Mouse (Mus musculus) left cerebral cortex, adult 9 months (tissue): ENCODE results near the gene Gm10521.
A peak's percentile ranks its signal among the peaks of the same experiment; 100 is the strongest.
"Not testable (repeated sequence)": the region's sequence is repeated elsewhere in the genome, so short reads cannot be mapped to it uniquely, and the experiment has no call there.

Experiments used
- DNase-seq, 2 experiments: peaks; one replicate each; pipeline ENCODE4 v3.0.0; 2022; ENCODE audit warnings: low spot score in 2 of 2

Gene Gm10521

GRCm38 (mm10) chr1:171895364-171895763 is at the start of gene Gm10521:
Gm10521 (plus strand) TSS chr1:171895664.
- DNase-seq: not testable (repeated sequence)

GRCm38 (mm10) chr1:171848201-171848600 is 47.3 kb upstream of the Gm10521 start:
- no peak for DNase-seq

DNA sequence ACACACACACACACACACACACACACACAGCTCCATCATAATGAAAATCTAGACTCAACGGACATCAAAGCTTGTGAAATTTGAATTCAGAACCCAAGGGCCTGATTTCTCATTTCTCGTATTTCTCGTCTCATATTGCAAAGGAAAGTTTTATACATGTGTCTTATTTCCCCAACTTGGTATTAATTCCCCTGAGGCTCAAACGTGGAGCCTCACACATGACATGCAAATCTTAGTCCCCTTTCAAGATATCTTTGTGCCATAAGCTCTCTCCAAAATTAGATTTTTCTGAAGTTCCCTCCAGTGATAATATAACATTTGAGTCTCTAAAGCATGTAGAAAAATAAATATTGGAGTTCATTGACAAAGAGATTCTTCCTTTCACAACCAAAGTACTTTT is 46.7 kb upstream of the Gm10521 start:
- DNase-seq: no peak

GRCm38 (mm10) chr1:171849454-171849853 is 46.0 kb upstream of the Gm10521 start:
- peak; percentile 33 to 42 for DNase-seq

DNA sequence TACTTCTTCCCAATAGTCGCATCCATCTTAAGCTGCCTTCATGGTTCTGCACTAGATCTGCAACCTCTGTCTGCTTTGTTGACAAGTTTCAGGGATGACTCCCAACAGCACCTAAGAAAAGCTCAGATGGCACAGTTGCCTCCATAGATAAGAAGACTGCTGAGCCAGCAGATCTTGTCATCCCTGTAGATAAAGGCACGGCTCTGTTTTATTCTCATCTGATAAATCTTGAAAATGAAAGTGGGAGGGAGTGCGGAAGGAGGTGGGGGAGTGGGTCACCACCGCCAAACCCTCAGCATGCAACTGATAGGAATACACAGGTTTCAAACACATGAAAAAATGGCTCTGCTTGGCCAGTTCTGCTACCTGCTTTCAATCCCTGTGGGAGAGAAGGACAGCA is 30.0 kb upstream of the Gm10521 start:
- DNase-seq: no peak

DNA sequence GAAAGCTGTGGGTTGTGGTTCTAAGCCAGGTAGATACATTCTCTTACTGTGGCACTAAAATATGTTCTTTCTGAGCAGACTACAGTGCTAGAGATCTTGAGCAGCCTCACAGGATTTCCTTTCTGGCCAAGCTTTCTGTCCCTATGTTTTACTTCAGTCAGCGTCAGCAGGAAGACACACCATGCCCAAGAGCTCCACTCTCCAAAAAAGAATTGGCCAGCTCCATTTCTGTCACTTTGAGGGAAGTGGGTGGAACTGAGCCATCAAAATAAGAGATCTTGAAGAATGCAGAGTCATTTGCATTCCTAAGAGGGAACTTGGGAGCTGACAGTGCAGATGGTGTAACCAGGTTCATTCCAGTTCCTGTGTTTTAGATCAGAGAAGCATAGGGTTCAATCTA is 8.5 kb upstream of the Gm10521 start:
- peak; percentile 16 to 26 for DNase-seq

DNA sequence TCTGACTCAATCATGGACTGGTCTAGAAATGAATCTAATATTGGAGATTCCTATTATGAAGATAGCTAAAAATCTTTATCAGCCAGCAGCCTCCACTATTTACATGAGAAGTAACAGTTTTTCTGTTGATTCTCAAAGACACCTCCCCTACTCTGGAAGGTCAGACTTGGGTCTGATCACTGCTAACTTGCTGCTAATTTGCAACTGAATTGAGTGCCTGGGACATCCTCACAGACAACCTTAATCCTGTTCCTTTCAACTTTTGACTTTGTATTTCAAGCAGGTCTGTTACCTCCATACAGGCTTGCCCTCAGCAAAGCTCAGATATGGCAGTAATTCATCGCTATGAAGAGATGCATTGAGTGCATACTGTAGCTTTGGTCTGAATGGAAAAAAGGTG is 8.5 kb downstream of the Gm10521 start:
- DNase-seq: no peak

DNA sequence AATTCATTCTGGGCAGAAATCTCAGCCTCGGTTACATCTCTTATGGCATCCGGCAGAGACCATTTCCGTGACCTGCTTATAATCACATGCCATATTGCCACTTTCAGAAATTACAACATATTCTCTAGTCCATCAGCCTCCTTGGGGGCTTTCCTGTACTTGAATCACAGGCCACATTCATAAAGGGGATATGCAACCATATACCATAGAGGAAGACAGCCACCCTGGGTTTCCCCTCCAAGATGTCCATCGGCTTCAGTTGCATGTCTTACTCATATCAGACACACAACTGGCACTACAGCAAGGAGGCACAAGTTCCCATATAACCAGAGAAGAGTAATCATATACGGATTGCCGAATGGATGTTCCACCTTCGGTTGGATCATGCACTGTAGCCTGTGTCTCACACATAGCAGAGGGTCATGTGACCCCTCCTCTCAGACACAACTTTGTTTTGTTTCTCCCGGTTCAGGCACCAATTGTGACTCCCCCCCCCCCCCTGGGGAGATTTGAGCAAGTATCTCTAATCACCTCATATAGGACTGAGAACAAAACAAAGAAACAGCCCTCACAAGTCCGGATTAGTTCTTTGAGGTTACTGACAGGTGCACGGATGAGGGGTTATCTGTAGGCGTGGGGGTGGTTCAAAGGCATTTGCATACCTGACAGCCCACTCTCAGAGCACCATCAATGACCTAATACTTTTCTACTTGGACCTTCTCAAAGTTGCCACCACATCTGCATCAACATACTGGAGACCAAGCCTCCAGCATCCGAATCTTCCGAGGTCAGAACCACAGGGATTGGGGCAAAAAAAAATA is 20.4 kb downstream of the Gm10521 start:
- no peak for DNase-seq

DNA sequence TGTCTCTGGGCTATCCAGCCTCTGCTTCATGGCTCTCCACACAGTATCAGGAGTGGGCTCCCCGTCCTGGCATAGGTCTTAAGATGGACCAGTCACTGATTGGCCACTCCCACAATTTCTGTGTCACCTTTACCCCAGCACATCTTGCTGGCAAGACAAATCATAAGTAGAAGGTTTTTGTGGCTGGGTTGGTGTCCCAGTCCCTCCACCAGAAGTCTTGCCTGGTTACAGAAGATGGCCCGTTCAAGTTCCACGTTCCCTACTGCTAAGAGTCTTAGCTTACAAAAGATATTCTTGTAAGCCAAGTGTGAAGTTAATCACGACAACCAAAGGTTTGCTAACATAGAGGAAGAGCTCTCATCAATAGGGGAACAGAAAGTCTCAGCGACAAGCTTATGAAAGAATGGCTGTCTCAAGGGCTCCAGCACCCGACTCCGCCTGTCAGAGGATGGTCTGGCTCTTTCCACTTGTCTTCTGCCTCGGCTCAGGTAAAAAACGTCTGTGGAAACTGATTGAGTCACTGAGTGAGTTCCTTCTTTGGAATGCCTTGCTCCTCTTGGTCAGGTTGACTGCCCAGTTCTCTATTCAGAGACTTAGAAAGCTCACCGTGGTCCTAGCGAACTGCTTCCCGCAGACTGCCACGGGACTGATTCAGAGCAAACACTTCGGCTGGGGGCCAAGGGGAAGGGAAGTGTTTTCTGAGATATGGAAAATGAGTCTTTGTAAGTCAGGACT is 22.0 kb downstream of the Gm10521 start, which contains the start of gene Slamf6:
TSS of gene Slamf6 (plus strand) at position 211 of the 735 bp plus-strand sequence.
- DNase-seq: peak in 1 of 2 experiments; percentile 3

- DNase-seq: no peak
Measured at GRCm38 (mm10) chr1:171918136-171918920, 22.9 kb downstream of the Gm10521 start.

DNA sequence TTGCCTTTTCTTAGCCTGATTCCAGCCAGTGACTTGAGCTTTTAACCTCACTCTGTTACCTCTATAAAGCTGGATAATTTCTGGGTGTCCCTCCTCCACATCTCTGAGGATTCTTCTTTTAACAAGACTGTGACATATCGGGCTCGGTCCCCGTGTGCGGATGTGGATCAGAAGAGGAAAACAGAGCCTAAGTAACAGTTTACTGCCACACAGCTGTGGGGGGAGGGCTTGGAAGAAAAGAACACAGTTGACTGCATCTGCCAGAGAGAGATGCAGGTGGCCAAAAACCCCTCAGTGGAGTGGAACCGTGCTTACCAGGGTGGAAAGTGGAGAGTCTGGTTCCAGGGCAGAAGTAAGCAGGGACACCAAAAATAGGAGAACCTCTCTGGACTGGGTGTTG is 23.7 kb downstream of the Gm10521 start:
- no peak for DNase-seq

DNA sequence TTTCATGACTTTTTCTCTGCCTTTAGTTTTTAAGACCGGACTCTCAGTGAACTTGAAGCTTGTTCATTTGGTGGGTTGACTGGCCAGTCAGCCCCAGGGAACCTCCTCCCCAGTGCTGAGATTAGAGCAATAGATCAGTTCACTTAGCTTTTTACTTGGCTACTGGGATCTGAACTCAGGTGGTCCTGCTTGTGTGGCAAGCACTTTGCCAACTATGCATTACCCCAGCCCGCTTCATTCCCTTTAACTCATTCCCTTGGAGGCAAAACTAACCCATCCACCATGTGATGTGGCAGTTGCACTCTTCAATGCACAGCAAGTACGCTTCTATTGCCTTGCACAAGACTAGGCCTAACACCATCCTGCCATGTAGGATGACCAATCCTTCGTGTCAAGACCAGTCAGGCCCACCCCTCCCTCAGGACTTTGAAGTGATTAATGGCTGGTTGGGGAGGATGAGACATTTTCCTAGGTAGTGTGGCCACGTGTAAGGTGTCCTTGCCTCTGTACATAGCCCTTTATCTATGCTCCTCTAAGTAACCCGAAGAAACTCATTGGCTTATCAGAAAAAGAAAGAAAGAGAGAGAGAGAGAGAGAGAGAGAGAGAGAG is 24.5 kb downstream of the Gm10521 start:
- DNase-seq: no peak

DNA sequence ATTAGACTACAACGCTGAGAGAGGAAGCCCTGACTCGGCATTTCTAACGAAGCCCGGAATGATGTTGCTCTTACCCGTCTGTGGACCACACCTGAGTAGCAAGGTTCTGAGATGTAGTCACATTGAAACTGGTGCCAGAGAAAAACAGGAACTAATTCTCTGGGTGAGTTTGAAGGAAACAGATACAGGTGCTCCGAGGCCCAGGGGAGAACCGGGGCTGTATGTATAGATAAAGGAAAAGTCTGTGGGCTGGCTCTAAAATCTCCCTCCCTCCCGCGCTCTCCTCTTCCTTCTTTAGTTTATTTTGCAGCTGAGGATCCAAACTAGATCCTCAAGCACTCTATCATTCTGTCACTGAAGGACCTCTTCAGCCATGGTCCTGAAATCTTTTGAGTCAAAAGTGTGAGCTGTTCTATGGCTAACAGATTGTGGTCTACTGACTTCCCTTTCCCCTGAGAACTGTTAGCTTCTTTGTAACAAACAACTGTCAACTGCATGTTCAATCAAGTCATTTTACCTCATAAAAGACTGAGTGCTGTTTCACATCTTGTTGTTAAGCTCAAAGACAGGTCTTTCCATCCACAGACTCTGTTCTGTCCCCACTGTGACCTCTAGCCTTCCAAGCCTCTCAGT is 25.6 kb downstream of the Gm10521 start:
- no peak for DNase-seq

DNA sequence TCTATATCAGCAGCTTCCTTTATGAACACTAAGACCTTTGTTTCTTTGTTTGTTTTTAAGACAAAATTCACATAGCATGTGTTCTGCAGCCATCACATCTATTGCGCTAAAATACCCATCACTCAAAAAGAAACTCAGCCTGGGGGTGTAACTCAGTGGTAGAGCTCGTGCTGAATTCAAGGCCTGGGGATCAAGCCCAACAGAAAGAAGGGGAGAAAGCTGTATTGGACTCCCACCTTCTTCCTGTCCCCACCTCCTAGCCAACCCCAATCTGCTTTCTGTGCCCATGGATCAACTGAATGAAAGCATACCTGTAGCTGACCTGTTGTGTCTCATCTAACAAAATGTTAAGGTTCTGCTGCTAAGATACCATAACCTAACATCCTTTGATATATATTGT is 26.2 kb downstream of the Gm10521 start:
- no peak for DNase-seq

- no peak for DNase-seq
Measured at GRCm38 (mm10) chr1:171922844-171923243, 27.4 kb downstream of the Gm10521 start.

- DNase-seq: no peak
Measured at GRCm38 (mm10) chr1:171924900-171925299, 29.4 kb downstream of the Gm10521 start.

DNA sequence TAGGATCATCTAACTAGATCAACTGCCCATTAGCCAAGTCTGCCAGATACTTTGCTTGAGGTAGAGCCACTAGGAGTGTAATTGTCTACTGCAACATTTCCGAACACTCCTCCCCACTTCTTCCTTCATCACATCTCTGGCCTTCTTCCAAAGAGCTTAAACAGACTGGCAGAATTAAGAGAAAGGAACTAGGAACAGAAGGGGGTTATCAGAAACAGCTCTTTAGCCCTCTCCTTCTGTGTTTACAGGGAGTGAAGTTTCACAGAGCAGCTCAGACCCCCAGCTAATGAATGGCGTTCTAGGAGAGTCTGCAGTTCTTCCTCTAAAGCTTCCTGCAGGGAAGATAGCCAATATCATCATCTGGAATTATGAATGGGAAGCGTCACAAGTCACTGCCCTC is 38.4 kb downstream of the Gm10521 start:
- no peak for DNase-seq

DNA sequence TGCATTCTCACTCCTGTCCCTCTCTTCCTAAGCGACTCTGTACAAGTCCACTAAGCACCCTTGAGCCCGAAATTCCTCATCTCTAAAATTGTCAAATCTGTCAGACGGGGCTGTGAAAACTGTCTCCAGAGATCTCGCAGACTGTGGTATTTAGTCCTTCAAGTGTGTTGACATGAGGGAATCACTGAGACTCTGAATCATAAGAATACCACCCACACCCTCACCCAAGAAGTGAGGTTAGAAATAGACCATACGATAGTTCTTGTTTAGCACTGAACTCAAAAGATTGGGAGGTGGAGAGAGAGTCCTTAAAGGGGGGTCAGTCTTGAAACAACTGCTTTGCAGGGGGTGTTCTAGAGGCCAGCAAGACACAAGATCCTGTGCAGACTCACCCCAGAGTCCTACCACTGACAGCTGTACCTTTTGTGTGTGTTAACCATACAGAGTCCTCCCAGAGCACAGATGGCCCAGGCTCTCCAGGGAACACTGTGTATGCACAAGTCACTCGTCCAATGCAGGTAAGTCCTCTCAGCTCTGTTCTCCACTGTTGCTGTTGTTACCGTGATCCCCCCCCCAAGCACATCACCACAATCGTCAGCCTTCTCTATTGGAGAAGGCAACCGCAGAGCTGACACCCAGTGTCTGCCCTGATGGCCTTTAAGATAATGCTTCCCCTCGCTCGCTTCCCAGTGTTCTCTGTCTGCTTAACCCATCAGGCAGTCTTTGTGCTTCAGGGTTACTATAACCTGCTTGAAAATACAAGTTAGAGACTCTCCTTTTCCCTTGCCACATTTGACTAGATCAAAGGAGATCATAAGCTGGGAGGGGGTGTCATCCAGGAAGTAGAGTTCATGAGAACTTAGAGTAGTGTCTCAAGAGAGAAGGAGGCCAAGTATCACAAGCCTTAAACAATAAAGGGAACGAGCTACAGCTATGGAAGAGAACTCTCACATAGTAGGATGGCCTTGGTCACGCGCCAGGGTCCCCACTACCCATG is 43.8 kb downstream of the Gm10521 start:
- DNase-seq: no peak

DNA sequence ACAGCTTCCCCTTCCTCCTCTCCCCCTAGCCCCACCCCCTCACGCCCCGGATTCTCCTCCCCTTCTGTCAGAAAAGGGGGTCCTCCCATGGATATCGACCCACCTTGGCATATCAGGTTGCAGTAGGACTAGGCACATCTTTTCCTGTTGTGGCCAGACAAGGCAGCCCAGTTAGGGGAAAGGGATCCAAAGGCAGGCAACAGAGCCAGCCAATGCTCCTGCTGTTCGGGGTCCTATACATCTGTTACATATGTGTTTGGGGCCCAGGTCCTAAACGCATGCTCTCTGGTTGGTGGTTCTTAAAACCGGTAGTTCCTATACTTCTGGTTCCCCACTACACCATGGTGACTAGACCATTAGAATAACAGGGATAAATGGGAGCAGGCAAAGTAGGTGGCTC is 45.2 kb downstream of the Gm10521 start:
- DNase-seq: no peak

GRCm38 (mm10) chr1:171946447-171946995 is 51.1 kb downstream of the Gm10521 start:
- DNase-seq: no peak
